Mouse (Mus musculus) forebrain, embryonic 14.5 days (tissue): Measurements from ENCODE around the gene Ppp1r17. TPM values are rescaled to one million over a fixed set of nuclear protein-coding genes. Genes with fewer than 3 reads are reported as not detected.

Source experiments
- ATAC-seq: fragments of 200-750 bp; cut with Nextera tagmentation; 2 replicates; pipeline ENCODE4 v1.8.0; 2017; ENCODE audit warnings: mild to moderate bottlenecking, moderate library complexity
- DNase-seq: peaks from one replicate; pipeline ENCODE4 v3.0.0-alpha.2; 2015; ENCODE audit warnings: low spot score
- H3K27ac ChIP-seq: fragments of 300-500 bp; sonication (generic); 2 replicates; pipeline ENCODE4 v1.5.1; 2014; ENCODE audit warnings: low read depth, mild to moderate bottlenecking, control low read depth, low read length, moderate library complexity
- H3K27me3 ChIP-seq: fragments of 300-500 bp; sonication (generic); replicated peaks from 2 replicates; pipeline ENCODE4 v1.6.1; 2014; ENCODE audit warnings: low read length, control low read depth, mixed read lengths; ENCODE audit not compliant: control insufficient read depth, insufficient read depth
- H3K36me3 ChIP-seq: fragments of 300-500 bp; sonication (generic); 2 replicates; pipeline ENCODE4 v1.6.1; 2014; ENCODE audit warnings: low read length, control low read depth; ENCODE audit not compliant: control insufficient read depth, insufficient read depth
- H3K4me1 ChIP-seq: fragments of 300-500 bp; sonication (generic); 2 replicates; pipeline ENCODE4 v1.6.1; 2014; ENCODE audit warnings: antibody characterized with exemption, low read length, control low read depth; ENCODE audit not compliant: control insufficient read depth, insufficient read depth
- H3K4me2 ChIP-seq: fragments of 300-500 bp; sonication (generic); 2 replicates; pipeline ENCODE4 v1.6.1; 2014; ENCODE audit warnings: mild to moderate bottlenecking, control low read depth, low read length
- H3K4me3 ChIP-seq: fragments of 300-500 bp; sonication (generic); 2 replicates; pipeline ENCODE4 v1.5.1; 2014; ENCODE audit warnings: low read depth, low read length, control low read depth
- H3K9ac ChIP-seq: fragments of 300-500 bp; sonication (generic); 2 replicates; pipeline ENCODE4 v1.6.1; 2014; ENCODE audit warnings: mild to moderate bottlenecking, low read length, control low read depth, moderate library complexity
- H3K9me3 ChIP-seq: fragments of 300-500 bp; sonication (generic); replicated peaks from 2 replicates; pipeline ENCODE4 v1.6.1; 2016; ENCODE audit warnings: low read length, control low read depth, mixed read lengths; ENCODE audit not compliant: control insufficient read depth
- WGBS: fragments of 180-500 bp; shearing (Covaris S2); extraction: QIAGEN DNeasy Blood & Tissue Kit; methylation state at CpG from one replicate; pipeline ENCODE4 v1.1.7; 2014; 5-methylcytosine and 5-hydroxymethylcytosine counted together
- polyA plus RNA-seq: library from polyadenylated mRNA; unstranded; fragments of >200 nt; fragmentation: Nextera tagmentation; extraction: Ambion mirVana; gene quantifications from 2 replicates; pipeline ENCODE4 v1.2.1, GENCODE M21; 2014

The Ppp1r17 gene
- polyA plus RNA-seq, 1 experiment from 2014 or later = 3.5 TPM

GRCm38 (mm10) chr6:56029986-56030385 is 12.7 kb downstream of the Ppp1r17 start:
- Histone ChIP-seq H3K27ac (no peak overlapping the region), H3K4me2 (no peak overlapping the region)
- 9% methylated on average over 5 of the region's 5 CpGs for WGBS

GRCm38 (mm10) chr6:56032231-56032630 is 14.9 kb downstream of the Ppp1r17 start:
- Histone ChIP-seq H3K36me3 (no peaks in the 10 kb centered on the region), H3K4me2 (no peak overlapping the region), H3K9me3 (no peaks in the 10 kb centered on the region), H3K4me3 (no peak overlapping the region), H3K4me1 (peaks cover 4% of the 10 kb centered on the region; the same call in 1 of the 2 replicates), H3K27ac (no peak overlapping the region), H3K27me3 (no peaks in the 10 kb centered on the region), H3K9ac (no peak overlapping the region)
- WGBS = 76% methylated on average over 2 of the region's 2 CpGs
- ATAC-seq (no peak), DNase-seq (no peak)

More at GRCm38 (mm10) chr6:56029986-56030385, 12.7 kb downstream of the Ppp1r17 start:
- Histone ChIP-seq H3K9ac (no peak overlapping the region), H3K27me3 (no peaks in the 10 kb centered on the region), H3K36me3 (no peaks in the 10 kb centered on the region), H3K4me3 (no peak overlapping the region), H3K4me1 (peaks cover 4% of the 10 kb centered on the region; the same call in 1 of the 2 replicates), H3K9me3 (no peaks in the 10 kb centered on the region)
- ATAC-seq = peak; percentile 35; the same call in 1 of the 2 replicates
- DNase-seq = peak; percentile 24

- H3K27me3 ChIP-seq = no peaks in the 10 kb centered on the region
- WGBS = 88% methylated on average over 10 of the region's 10 CpGs
- H3K4me1 ChIP-seq = peaks cover 1% of the 10 kb centered on the region; the same call in 1 of the 2 replicates
- no peaks in the 10 kb centered on the region for H3K36me3 ChIP-seq
- ATAC-seq = no peak
- H3K9me3 ChIP-seq = no peaks in the 10 kb centered on the region
- no peak overlapping the region for H3K9ac ChIP-seq
- H3K27ac ChIP-seq = no peak overlapping the region
- H3K4me2 ChIP-seq = no peak overlapping the region
- no peak for DNase-seq
- no peak overlapping the region for H3K4me3 ChIP-seq
Observed at GRCm38 (mm10) chr6:56035054-56035453, 17.8 kb downstream of the Ppp1r17 start.

GRCm38 (mm10) chr6:56039476-56040055 is 22.3 kb downstream of the Ppp1r17 start:
- Histone ChIP-seq H3K27me3 (no peaks in the 10 kb centered on the region), H3K4me2 (no peak overlapping the region), H3K36me3 (no peaks in the 10 kb centered on the region), H3K4me1 (no peaks in the 10 kb centered on the region), H3K9ac (no peak overlapping the region), H3K27ac (no peak overlapping the region), H3K4me3 (no peak overlapping the region), H3K9me3 (no peaks in the 10 kb centered on the region)
- DNase-seq (no peak), ATAC-seq (no peak)
- 61% methylated on average over 4 of the region's 4 CpGs for WGBS

- no peak for DNase-seq
- H3K4me3 ChIP-seq = no peak overlapping the region
- ATAC-seq = no peak
- no peaks in the 10 kb centered on the region for H3K9me3 ChIP-seq
- H3K9ac ChIP-seq = no peak overlapping the region
- H3K27me3 ChIP-seq = no peaks in the 10 kb centered on the region
- no peak overlapping the region for H3K27ac ChIP-seq
- no peak overlapping the region for H3K4me2 ChIP-seq
- 83% methylated on average over 5 of the region's 5 CpGs for WGBS
- H3K4me1 ChIP-seq = no peaks in the 10 kb centered on the region
- H3K36me3 ChIP-seq = no peaks in the 10 kb centered on the region
Observed at GRCm38 (mm10) chr6:56044270-56044669, 27.0 kb downstream of the Ppp1r17 start.

- ATAC-seq = no peak
- 67% methylated on average over 1 of the region's 1 CpGs for WGBS
- no peak for DNase-seq
- Histone ChIP-seq H3K4me3 (no peak overlapping the region), H3K36me3 (no peaks in the 10 kb centered on the region), H3K9ac (no peak overlapping the region), H3K4me2 (no peak overlapping the region), H3K27me3 (no peaks in the 10 kb centered on the region), H3K4me1 (no peaks in the 10 kb centered on the region), H3K9me3 (no peaks in the 10 kb centered on the region), H3K27ac (no peak overlapping the region)
Observed at GRCm38 (mm10) chr6:56044716-56045115, 27.4 kb downstream of the Ppp1r17 start.

GRCm38 (mm10) chr6:56048580-56048979 is 31.3 kb downstream of the Ppp1r17 start:
- H3K9me3 ChIP-seq = no peaks in the 10 kb centered on the region
- H3K9ac ChIP-seq = no peak overlapping the region
- no peaks in the 10 kb centered on the region for H3K4me1 ChIP-seq
- H3K4me3 ChIP-seq = no peak overlapping the region
- 90% methylated on average over 3 of the region's 3 CpGs for WGBS
- no peak for ATAC-seq
- no peak overlapping the region for H3K27ac ChIP-seq
- DNase-seq = no peak
- H3K27me3 ChIP-seq = no peaks in the 10 kb centered on the region
- no peak overlapping the region for H3K4me2 ChIP-seq
- H3K36me3 ChIP-seq = no peaks in the 10 kb centered on the region

- no peaks in the 10 kb centered on the region for H3K27me3 ChIP-seq
- DNase-seq (peak; percentile 85), ATAC-seq (peak; percentile 87; the same call in 1 of the 2 replicates)
- H3K4me2 ChIP-seq = no peak overlapping the region
- H3K36me3 ChIP-seq = no peaks in the 10 kb centered on the region
- no peak overlapping the region for H3K9ac ChIP-seq
- H3K4me3 ChIP-seq = no peak overlapping the region
- no peak overlapping the region for H3K27ac ChIP-seq
- H3K9me3 ChIP-seq = no peaks in the 10 kb centered on the region
- WGBS = 26% methylated on average over 4 of the region's 4 CpGs
- no peaks in the 10 kb centered on the region for H3K4me1 ChIP-seq
Observed at GRCm38 (mm10) chr6:56049104-56049503, 31.8 kb downstream of the Ppp1r17 start.

- H3K27me3 ChIP-seq = no peaks in the 10 kb centered on the region
- H3K36me3 ChIP-seq = no peaks in the 10 kb centered on the region
- H3K9me3 ChIP-seq = no peaks in the 10 kb centered on the region
- ATAC-seq (no peak), DNase-seq (peak; percentile 45)
- H3K4me3 ChIP-seq = no peak overlapping the region
- H3K4me2 ChIP-seq = no peak overlapping the region
- no peak overlapping the region for H3K9ac ChIP-seq
- no peak overlapping the region for H3K27ac ChIP-seq
- no peaks in the 10 kb centered on the region for H3K4me1 ChIP-seq
Observed at GRCm38 (mm10) chr6:56063736-56064135, 46.4 kb downstream of the Ppp1r17 start.
